8 mouse cellular contexts compared by ENCODE assay signal in genomic region chr1:91411631-91412285, GRCm38 (mm10). TPM values are rescaled to one million over a fixed set of nuclear protein-coding genes. Genes with fewer than 3 reads are reported as not detected.
A peak's percentile ranks its signal among the peaks of the same experiment; 100 is the strongest.
DNase-seq lines count a peak whose midpoint lies in the region; ATAC-seq and TF ChIP-seq lines count a peak whose summit lies in the region.

No protein-coding gene starts in this region.

- no peak for ATAC-seq in liver, embryonic 13.5 days (ENCODE audit: low read depth)
- no peak for ATAC-seq in stomach, postnatal 0 days (ENCODE audit: low FRiP score, low TSS enrichment)
- no peak for ATAC-seq in inflammation-experienced regulatory T-cells, adult 6 months

- TF ChIP-seq CTCF in stomach, postnatal 0 days (IDR thresholded peaks at IDR 0.05; ENCODE audit: low read depth), result no peak

- peak; percentile 66 for DNase-seq in cerebellum, adult 9-11 months
- DNase-seq in cerebellum, adult 8-10 months, result no peak
- DNase-seq in testis, postnatal 10 days (ENCODE audit: low spot score), result peak; percentile 60
- DNase-seq in testis, postnatal 14 days (ENCODE audit: low spot score), result no peak
- no peak for DNase-seq in liver, embryonic 13.5 days
- DNase-seq in stomach, postnatal 0 days (ENCODE audit: low spot score), result no peak
- no peak for DNase-seq in layer of hippocampus, adult 11-12 months (ENCODE audit: low spot score)

- H3K36me3 ChIP-seq in liver, embryonic 13.5 days, result peaks cover 2% of the 10 kb centered on the region; the same call in 1 of the 2 replicates
- H3K36me3 ChIP-seq in stomach, postnatal 0 days (ENCODE audit: control insufficient read depth, insufficient read depth, low read length), result no peaks in the 10 kb centered on the region

- H3K4me1 ChIP-seq in liver, embryonic 13.5 days (replicated peaks), result peaks cover 31% of the 10 kb centered on the region
- peaks cover 11% of the 10 kb centered on the region for H3K4me1 ChIP-seq in stomach, postnatal 0 days (replicated peaks; ENCODE audit: control insufficient read depth, insufficient read depth)

- no peak overlapping the region for H3K27ac ChIP-seq in liver, embryonic 13.5 days
- no peak overlapping the region for H3K27ac ChIP-seq in stomach, postnatal 0 days (replicated peaks)

- peaks cover 24% of the 10 kb centered on the region for H3K27me3 ChIP-seq in liver, embryonic 13.5 days
- H3K27me3 ChIP-seq in stomach, postnatal 0 days (ENCODE audit: control insufficient read depth, insufficient read depth, low read length), result no peaks in the 10 kb centered on the region

- H3K9ac ChIP-seq in liver, embryonic 13.5 days, result peak overlapping the region; percentile 84; the same call in 1 of the 2 replicates
- peak overlapping the region; percentile 84 for H3K9ac ChIP-seq in stomach, postnatal 0 days (ENCODE audit: low read length)

- H3K4me2 ChIP-seq in liver, embryonic 13.5 days, result peak overlapping the region; percentile 99
- peak overlapping the region; percentile 98 for H3K4me2 ChIP-seq in stomach, postnatal 0 days (replicated peaks; ENCODE audit: low read depth)

- H3K9me3 ChIP-seq in liver, embryonic 13.5 days (replicated peaks), result no peaks in the 10 kb centered on the region
- no peaks in the 10 kb centered on the region for H3K9me3 ChIP-seq in stomach, postnatal 0 days (ENCODE audit: control insufficient read depth, low read length)

- 69% methylated on average over 8 of the region's 8 CpGs for WGBS in liver, embryonic 13.5 days (ENCODE audit: insufficient replicate concordance)
- 74% methylated on average over 8 of the region's 8 CpGs for WGBS in stomach, postnatal 0 days

- TF ChIP-seq EP300 in stomach, postnatal 0 days (optimal IDR thresholded peaks at IDR 0.05), result no peak

- H3K4me3 ChIP-seq in liver, embryonic 13.5 days (replicated peaks), result peak overlapping the region; percentile 80
- H3K4me3 ChIP-seq in stomach, postnatal 0 days (ENCODE audit: low read depth, low read length), result peak overlapping the region; percentile 79

RNA-seq across cellular contexts. Expression of gene Hes6, which starts 2.1 kb away (rescaled TPM):
- polyA plus RNA-seq in liver, embryonic 13.5 days (2015; fragmentation: Nextera tagmentation; extraction: Ambion mirVana), result 21.9 and 22.5 TPM in 2 replicates
- 40.7 and 43.1 TPM in 2 replicates for polyA plus RNA-seq in stomach, postnatal 0 days (2015; fragmentation: Nextera tagmentation; extraction: Ambion mirVana)
- polyA plus RNA-seq in inflammation-experienced regulatory T-cells, adult 6 months (2017; shearing (Covaris generic)), result 10 to 100 TPM; 11.0 to 13.3 (median 11.4) TPM

RNA-seq across cellular contexts. Expression of gene Ilkap, which starts 13.1 kb away (rescaled TPM):
- polyA plus RNA-seq in liver, embryonic 13.5 days (2015; fragmentation: Nextera tagmentation; extraction: Ambion mirVana), result 86.5 and 95.8 TPM in 2 replicates
- 58.1 and 60.1 TPM in 2 replicates for polyA plus RNA-seq in stomach, postnatal 0 days (2015; fragmentation: Nextera tagmentation; extraction: Ambion mirVana)
- polyA plus RNA-seq in inflammation-experienced regulatory T-cells, adult 6 months (2017; shearing (Covaris generic)), result 10 to 100 TPM; 30.1 to 46.9 (median 37.7) TPM

RNA-seq across cellular contexts. Expression of gene Erfe, which starts 45.5 kb away (rescaled TPM):
- 4.5 and 4.7 TPM in 2 replicates for polyA plus RNA-seq in liver, embryonic 13.5 days (2015; fragmentation: Nextera tagmentation; extraction: Ambion mirVana)
- 1.2 and 1.5 TPM in 2 replicates for polyA plus RNA-seq in stomach, postnatal 0 days (2015; fragmentation: Nextera tagmentation; extraction: Ambion mirVana)
- not detected for polyA plus RNA-seq in inflammation-experienced regulatory T-cells, adult 6 months (2017; shearing (Covaris generic))

RNA-seq across cellular contexts. Expression of gene Per2, which starts 47.4 kb away (rescaled TPM):
- polyA plus RNA-seq in liver, embryonic 13.5 days (2015; fragmentation: Nextera tagmentation; extraction: Ambion mirVana), result 1.4 and 2.5 TPM in 2 replicates
- 2.4 and 2.8 TPM in 2 replicates for polyA plus RNA-seq in stomach, postnatal 0 days (2015; fragmentation: Nextera tagmentation; extraction: Ambion mirVana)
- polyA plus RNA-seq in inflammation-experienced regulatory T-cells, adult 6 months (2017; shearing (Covaris generic)), result 1 to 10 TPM in 2 of 3 experiments, under 1 TPM in 1; 0.69 to 1.6 (median 1.2) TPM

Comparison
In these comparisons a context has a peak if more than half of its experiments do, and no peak if none do; other contexts are left out.
1. DNase-seq: peak in cerebellum, adult 9-11 months (single experiment) and testis, postnatal 10 days (single experiment); none in cerebellum, adult 8-10 months (single experiment), testis, postnatal 14 days (single experiment), liver, embryonic 13.5 days (single experiment), stomach, postnatal 0 days (single experiment) and layer of hippocampus, adult 11-12 months (single experiment).